Mouse (Mus musculus): ENCODE measurements around the gene Ipo11. TPM values are rescaled to one million over a fixed set of nuclear protein-coding genes. Genes with fewer than 3 reads are reported as not detected.
"Not testable (repeated sequence)": the region's sequence is repeated elsewhere in the genome, so short reads cannot be mapped to it uniquely, and the experiment has no call there.

Gene Ipo11
- polyA plus RNA-seq, 2 experiments: 15.3 to 35.2 TPM

GRCm38 (mm10) chr13:106941211-106941976, 4.6 kb upstream of the Ipo11 start:
- peaks cover 4% of the 10 kb centered on the region; the same call in 1 of the 2 replicates for H3K9me3 ChIP-seq (ENCODE audit: control insufficient read depth, low read length)
- peaks cover 5 to 6% of the 10 kb centered on the region in 2 experiments; a peak in 3 of 4 replicates for H3K4me1 ChIP-seq (replicated peaks; ENCODE audit: control insufficient read depth in 2 of 2, insufficient read depth in 2 of 2, low read length in 1 of 2)
- no peak for ATAC-seq (ENCODE audit: insufficient read depth)
- DNase-seq (ENCODE audit: low read depth in 3 of 3, low spot score in 3 of 3): no peak
- H3K27me3 ChIP-seq (ENCODE audit: control insufficient read depth, insufficient read depth, low read length): no peaks in the 10 kb centered on the region
- no peak overlapping the region for H3K9ac ChIP-seq (replicated peaks)
- WGBS (ENCODE audit: insufficient replicate concordance): 37% methylated on average over 7 of the region's 7 CpGs
- no peak overlapping the region for H3K27ac ChIP-seq
- TF ChIP-seq CTCF (IDR thresholded peaks at IDR 0.05; ENCODE audit: low read depth): peak; percentile 47
- TF ChIP-seq EP300 (IDR thresholded peaks at IDR 0.05; ENCODE audit: low read depth): no peak
- no peak overlapping the region for H3K4me2 ChIP-seq (ENCODE audit: low read depth)
- no peak overlapping the region for H3K4me3 ChIP-seq (ENCODE audit: insufficient read depth in 1 of 2, low read depth in 2 of 2, low read length in 2 of 2)
- no peaks in the 10 kb centered on the region for H3K36me3 ChIP-seq (replicated peaks; ENCODE audit: control insufficient read depth, insufficient read depth, low read depth)

DNA sequence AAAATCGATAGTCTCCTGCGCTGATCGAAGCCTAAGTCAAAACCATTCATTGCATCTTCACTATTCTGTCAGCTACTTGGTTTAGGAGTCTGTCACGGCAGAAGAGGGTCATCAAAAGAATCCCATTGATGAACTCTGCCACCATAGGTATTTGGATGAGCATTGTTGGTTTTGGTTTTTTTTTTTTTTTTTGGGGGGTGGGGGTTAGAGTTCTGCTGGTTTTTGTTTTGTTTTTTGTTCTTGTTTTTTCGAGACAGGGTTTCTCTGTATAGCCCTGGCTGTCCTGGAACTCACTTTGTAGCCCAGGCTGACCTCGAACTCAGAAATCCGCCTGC, 347 bp upstream of the Ipo11 start:
- ATAC-seq (ENCODE audit: insufficient read depth) (no peak), DNase-seq (ENCODE audit: low read depth in 3 of 3, low spot score in 3 of 3) (no peak)
- no peaks in the 10 kb centered on the region for H3K27me3 ChIP-seq (ENCODE audit: control insufficient read depth, insufficient read depth, low read length)
- peaks cover 5 to 15% of the 10 kb centered on the region in 2 experiments; a peak in 3 of 4 replicates for H3K4me1 ChIP-seq (replicated peaks; ENCODE audit: control insufficient read depth in 2 of 2, insufficient read depth in 2 of 2, low read length in 1 of 2)
- H3K36me3 ChIP-seq (replicated peaks; ENCODE audit: control insufficient read depth, insufficient read depth, low read depth): no peaks in the 10 kb centered on the region
- peak overlapping the region; percentile 40; the same call in 1 of the 2 replicates for H3K9ac ChIP-seq (replicated peaks)
- peak overlapping the region; percentile 74 to 99 for H3K4me3 ChIP-seq (ENCODE audit: insufficient read depth in 1 of 2, low read depth in 2 of 2, low read length in 2 of 2)
- WGBS (ENCODE audit: insufficient replicate concordance): 21% methylated on average over 7 of the region's 7 CpGs
- no peak for TF ChIP-seq EP300 (IDR thresholded peaks at IDR 0.05; ENCODE audit: low read depth)
- TF ChIP-seq CTCF (IDR thresholded peaks at IDR 0.05; ENCODE audit: low read depth): no peak
- peaks cover 4% of the 10 kb centered on the region; the same call in 1 of the 2 replicates for H3K9me3 ChIP-seq (ENCODE audit: control insufficient read depth, low read length)
- H3K27ac ChIP-seq: no peak overlapping the region
- peak overlapping the region; percentile 82 for H3K4me2 ChIP-seq (ENCODE audit: low read depth)

- ATAC-seq (ENCODE audit: insufficient read depth) (no peak), DNase-seq (ENCODE audit: low read depth in 3 of 3, low spot score in 3 of 3) (peak in 1 of 3 experiments; percentile 24)
- Histone ChIP-seq H3K4me3 (ENCODE audit: insufficient read depth in 1 of 2, low read depth in 2 of 2, low read length in 2 of 2) (peak overlapping the region; percentile 74 to 99), H3K27me3 (ENCODE audit: control insufficient read depth, insufficient read depth, low read length) (no peaks in the 10 kb centered on the region), H3K4me2 (ENCODE audit: low read depth) (peak overlapping the region; percentile 82), H3K36me3 (replicated peaks; ENCODE audit: control insufficient read depth, insufficient read depth, low read depth) (no peaks in the 10 kb centered on the region), H3K9ac (replicated peaks) (peak overlapping the region; percentile 91), H3K9me3 (ENCODE audit: control insufficient read depth, low read length) (no peaks in the 10 kb centered on the region), H3K27ac (peak overlapping the region; percentile 50), H3K4me1 (replicated peaks; ENCODE audit: control insufficient read depth in 2 of 2, insufficient read depth in 2 of 2, low read length in 1 of 2) (peaks cover 5 to 19% of the 10 kb centered on the region in 2 experiments; a peak in 3 of 4 replicates)
- TF ChIP-seq CTCF (IDR thresholded peaks at IDR 0.05; ENCODE audit: low read depth) (no peak), EP300 (IDR thresholded peaks at IDR 0.05; ENCODE audit: low read depth) (no peak)
- WGBS (ENCODE audit: insufficient replicate concordance): 4% methylated on average over 9 of the region's 9 CpGs
Observed at GRCm38 (mm10) chr13:106935871-106936255, 895 bp downstream of the Ipo11 start.

- no peaks in the 10 kb centered on the region; the same call in 1 of the 2 replicates for H3K36me3 ChIP-seq (replicated peaks; ENCODE audit: control insufficient read depth, insufficient read depth, low read depth)
- peaks cover 3% of the 10 kb centered on the region; the same call in 1 of the 2 replicates for H3K9me3 ChIP-seq (ENCODE audit: control insufficient read depth, low read length)
- no peak overlapping the region for H3K27ac ChIP-seq
- H3K4me2 ChIP-seq (ENCODE audit: low read depth): no peak overlapping the region
- H3K4me1 ChIP-seq (replicated peaks; ENCODE audit: control insufficient read depth in 2 of 2, insufficient read depth in 2 of 2, low read length in 1 of 2): peaks cover 0 to 4% of the 10 kb centered on the region in 2 experiments; a peak in 2 of 4 replicates
- no peak overlapping the region for H3K9ac ChIP-seq (replicated peaks)
- no peak for TF ChIP-seq EP300 (IDR thresholded peaks at IDR 0.05; ENCODE audit: low read depth)
- no peaks in the 10 kb centered on the region for H3K27me3 ChIP-seq (ENCODE audit: control insufficient read depth, insufficient read depth, low read length)
- 82% methylated on average over 2 of the region's 2 CpGs for WGBS (ENCODE audit: insufficient replicate concordance)
- DNase-seq (ENCODE audit: low read depth in 3 of 3, low spot score in 3 of 3): no peak
- no peak for ATAC-seq (ENCODE audit: insufficient read depth)
- H3K4me3 ChIP-seq (ENCODE audit: insufficient read depth in 1 of 2, low read depth in 2 of 2, low read length in 2 of 2): no peak overlapping the region
Observed at GRCm38 (mm10) chr13:106929201-106929600, 7.6 kb downstream of the Ipo11 start.

GRCm38 (mm10) chr13:106928296-106928695, 8.5 kb downstream of the Ipo11 start:
- Histone ChIP-seq H3K9me3 (ENCODE audit: control insufficient read depth, low read length) (peaks cover 3% of the 10 kb centered on the region; the same call in 1 of the 2 replicates), H3K4me2 (ENCODE audit: low read depth) (no peak overlapping the region), H3K27me3 (ENCODE audit: control insufficient read depth, insufficient read depth, low read length) (no peaks in the 10 kb centered on the region), H3K36me3 (replicated peaks; ENCODE audit: control insufficient read depth, insufficient read depth, low read depth) (peaks cover 4% of the 10 kb centered on the region; the same call in 1 of the 2 replicates), H3K4me1 (replicated peaks; ENCODE audit: control insufficient read depth in 2 of 2, insufficient read depth in 2 of 2, low read length in 1 of 2) (peaks cover 0 to 4% of the 10 kb centered on the region in 2 experiments; a peak in 2 of 4 replicates), H3K9ac (replicated peaks) (no peak overlapping the region), H3K27ac (no peak overlapping the region), H3K4me3 (ENCODE audit: insufficient read depth in 1 of 2, low read depth in 2 of 2, low read length in 2 of 2) (no peak overlapping the region)
- DNase-seq (ENCODE audit: low read depth in 3 of 3, low spot score in 3 of 3): no peak
- WGBS (ENCODE audit: insufficient replicate concordance): 86% methylated on average over 4 of the region's 4 CpGs
- ATAC-seq (ENCODE audit: insufficient read depth): no peak
- TF ChIP-seq EP300 (IDR thresholded peaks at IDR 0.05; ENCODE audit: low read depth) (no peak), CTCF (IDR thresholded peaks at IDR 0.05; ENCODE audit: low read depth) (no peak)

- not testable (repeated sequence) for H3K9ac ChIP-seq (replicated peaks); H3K27ac ChIP-seq; ATAC-seq (ENCODE audit: insufficient read depth); H3K27me3 ChIP-seq (ENCODE audit: control insufficient read depth, insufficient read depth, low read length); H3K4me2 ChIP-seq (ENCODE audit: low read depth); H3K9me3 ChIP-seq (ENCODE audit: control insufficient read depth, low read length); H3K4me1 ChIP-seq (replicated peaks; ENCODE audit: control insufficient read depth in 2 of 2, insufficient read depth in 2 of 2, low read length in 1 of 2); DNase-seq (ENCODE audit: low read depth in 3 of 3, low spot score in 3 of 3); H3K4me3 ChIP-seq (ENCODE audit: insufficient read depth in 1 of 2, low read depth in 2 of 2, low read length in 2 of 2); H3K36me3 ChIP-seq (replicated peaks; ENCODE audit: control insufficient read depth, insufficient read depth, low read depth)
- 82% methylated on average over 3 of the region's 3 CpGs for WGBS (ENCODE audit: insufficient replicate concordance)
Observed at GRCm38 (mm10) chr13:106925921-106926320, 10.8 kb downstream of the Ipo11 start.
